Mouse (Mus musculus): ENCODE data around the gene Olfr669.
"Not testable (repeated sequence)": the region's sequence is repeated elsewhere in the genome, so short reads cannot be mapped to it uniquely, and the experiment has no call there.

The Olfr669 gene

GRCm38 (mm10) chr7:104933940-104934339 is at the start of gene Olfr669:
Gene Olfr669, plus strand, starts transcription at chr7:104934240.
- no peak for DNase-seq (ENCODE audit: extremely low read depth, low read depth)

DNA sequence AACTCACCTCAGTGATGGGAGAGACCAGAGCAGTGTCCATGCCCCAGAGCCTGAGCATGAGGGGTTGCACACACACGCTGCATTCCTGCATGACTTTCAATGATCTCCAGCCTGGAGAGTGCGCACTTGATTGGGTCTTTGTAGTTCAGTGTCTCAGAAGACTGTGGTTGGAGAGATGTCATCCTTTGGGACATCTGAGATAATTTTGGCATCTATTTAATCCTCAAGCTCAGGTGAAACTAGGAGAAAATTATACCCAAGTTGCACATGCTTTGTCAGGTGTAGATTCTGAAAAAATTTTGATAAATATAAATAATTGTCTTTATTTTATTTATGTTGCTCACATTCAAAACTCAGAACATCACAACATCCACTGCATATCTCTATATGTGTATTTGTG is 38.2 kb upstream of the Olfr669 start, which contains the start of gene Olfr666:
Gene Olfr666, minus strand, starts transcription at position 101 of the 400 bp plus-strand sequence.
- no peak for DNase-seq (ENCODE audit: extremely low read depth, low read depth)

DNA sequence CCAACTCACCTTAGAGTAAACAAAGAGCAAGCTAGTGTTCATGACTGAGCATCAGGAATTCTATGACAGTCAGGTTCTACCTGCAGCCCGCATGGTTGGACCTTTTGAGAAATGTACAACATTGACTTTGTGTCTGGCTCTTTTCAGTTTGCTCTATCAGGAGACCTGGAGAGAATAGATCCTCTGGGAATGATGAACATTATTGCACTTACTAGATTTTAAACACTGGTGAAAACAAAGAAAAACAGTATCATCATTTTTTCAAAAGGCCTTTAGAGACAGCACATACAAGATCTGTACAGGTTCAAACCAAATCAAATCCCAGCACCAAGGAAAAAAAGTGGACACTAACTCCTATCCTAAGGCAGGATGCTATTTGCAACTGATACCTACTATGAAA is 12.7 kb upstream of the Olfr669 start, which contains the start of gene Olfr667:
Gene Olfr667, minus strand, starts transcription at position 101 of the 400 bp plus-strand sequence.
- DNase-seq (ENCODE audit: extremely low read depth, low read depth): no peak

GRCm38 (mm10) chr7:104927957-104928356 is 6.1 kb upstream of the Olfr669 start, which contains the start of gene Olfr668:
Gene Olfr668, minus strand, starts transcription at chr7:104928057.
- DNase-seq (ENCODE audit: extremely low read depth, low read depth): no peak

DNA sequence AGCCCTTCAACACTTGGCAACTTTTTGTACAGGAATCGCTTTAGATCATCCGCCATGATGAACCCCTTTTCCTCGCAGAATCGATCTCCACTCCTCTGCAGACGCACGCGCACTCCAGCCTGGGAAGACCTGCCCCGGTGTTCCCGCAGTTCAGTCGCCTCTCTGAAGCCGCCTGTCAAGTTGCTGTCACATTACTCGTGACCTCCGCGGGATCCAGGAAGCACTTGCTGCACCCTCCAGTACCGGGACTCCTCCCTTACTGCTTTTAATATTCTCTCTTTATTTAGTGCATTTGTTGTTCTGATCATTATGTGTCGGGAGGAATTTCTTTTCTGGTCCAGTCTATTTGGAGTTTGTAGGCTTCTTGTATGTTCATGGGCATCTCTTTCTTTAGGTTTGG is 16.2 kb downstream of the Olfr669 start:
- not testable (repeated sequence) for DNase-seq (ENCODE audit: extremely low read depth, low read depth)

- DNase-seq (ENCODE audit: extremely low read depth, low read depth): no peak
These were observed 28.5 kb downstream of the Olfr669 start, which contains the start of gene Olfr670 for GRCm38 (mm10) chr7:104962520-104962919. Gene Olfr670, minus strand, starts transcription at chr7:104962620.

DNA sequence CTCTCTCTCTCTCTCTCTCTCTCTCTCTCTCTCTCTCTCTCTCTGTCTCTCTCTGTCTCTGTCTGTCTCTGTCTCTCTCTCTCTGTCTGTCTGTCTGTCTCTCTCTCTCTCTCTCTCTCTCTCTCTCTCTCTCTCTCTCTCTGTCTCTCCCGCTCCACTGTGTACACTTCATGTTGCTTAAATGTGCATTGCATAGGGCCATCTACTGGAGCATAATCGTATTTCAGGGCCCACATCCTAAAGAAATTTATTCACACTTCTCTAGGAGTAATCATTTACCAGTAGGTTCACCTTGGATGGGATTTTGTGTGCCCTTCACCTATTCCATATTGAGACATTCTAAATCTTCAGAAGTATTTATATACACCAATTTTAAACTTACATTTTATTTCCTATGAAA is 38.5 kb downstream of the Olfr669 start:
- not testable (repeated sequence) for DNase-seq (ENCODE audit: extremely low read depth, low read depth)

GRCm38 (mm10) chr7:104979026-104979425 is 45.0 kb downstream of the Olfr669 start, which contains the start of gene Olfr671:
Gene Olfr671, minus strand, starts transcription at chr7:104979126.
- no peak for DNase-seq (ENCODE audit: extremely low read depth, low read depth)

Measured in MEL-GATA-1-ER (cell line).